Mouse (Mus musculus) CH12.LX (cell line): ENCODE results near the gene Cacng6. TPM values are rescaled to one million over a fixed set of nuclear protein-coding genes. Genes with fewer than 3 reads are reported as not detected.

Experiments
- DNase-seq: peaks from one replicate; pipeline ENCODE4 v3.0.0-alpha.2; 2013; ENCODE audit errors: extremely low read depth
- H3K27ac ChIP-seq: 2 replicates; pipeline ENCODE4 v1.5.1; 2012; ENCODE audit warnings: low read depth, mild to moderate bottlenecking, control low read depth, moderate library complexity; ENCODE audit not compliant: insufficient read depth
- H3K27me3 ChIP-seq: replicated peaks from 2 replicates; pipeline ENCODE3; 2012; ENCODE audit warnings: inconsistent platforms
- H3K36me3 ChIP-seq, 2 experiments: replicated peaks in 1 of 2; 2 replicates each; pipeline versions ENCODE3 to v1.6.1; 2012; ENCODE audit warnings: inconsistent platforms in 1 of 2, low read length in 1 of 2, mild to moderate bottlenecking in 1 of 2, mixed read lengths in 1 of 2, moderate library complexity in 1 of 2; ENCODE audit not compliant: control insufficient read depth in 1 of 2, insufficient read depth in 1 of 2
- H3K4me1 ChIP-seq, 2 experiments: 2 replicates each; pipeline ENCODE4 v1.6.1; 2012; ENCODE audit warnings: inconsistent platforms in 1 of 2, moderate library complexity in 1 of 2; ENCODE audit not compliant: insufficient read depth in 2 of 2, control insufficient read depth in 1 of 2
- H3K4me2 ChIP-seq: 2 replicates; pipeline ENCODE4 v1.6.1; 2012; ENCODE audit warnings: low read depth, mild to moderate bottlenecking, control low read depth; ENCODE audit not compliant: poor library complexity, insufficient read depth, severe bottlenecking
- H3K4me3 ChIP-seq, 3 experiments: fragments of 150-350 bp in 1 of 3; sonication (generic) in 1 of 3; replicated peaks in 1 of 3; 2 replicates each; pipeline versions ENCODE3 to v1.5.1; 2011 to 2012; ENCODE audit warnings: low read depth in 2 of 3, low read length in 2 of 3, mild to moderate bottlenecking in 2 of 3, moderate library complexity in 2 of 3, control low read depth in 1 of 3, improper control_type of control experiment in 1 of 3, inconsistent platforms in 1 of 3, mixed read lengths in 1 of 3; ENCODE audit not compliant: poor library complexity in 1 of 3
- H3K79me2 ChIP-seq: replicated peaks from 2 replicates; pipeline ENCODE4 v1.6.1; 2012; ENCODE audit warnings: mild to moderate bottlenecking, moderate library complexity; ENCODE audit not compliant: control insufficient read depth, poor library complexity, insufficient read depth, severe bottlenecking; ENCODE audit errors: extremely low read depth
- H3K9ac ChIP-seq: 2 replicates; pipeline ENCODE4 v1.6.1; 2012; ENCODE audit warnings: low read depth, mild to moderate bottlenecking, control low read depth, moderate library complexity; ENCODE audit not compliant: insufficient read depth
- H3K9me3 ChIP-seq: replicated peaks from 2 replicates; pipeline ENCODE3; 2012; ENCODE audit warnings: low read length, inconsistent platforms, mixed read lengths
- BHLHE40 ChIP-seq: IDR thresholded peaks from 2 replicates; pipeline ENCODE4 v1.6.1; 2011; ENCODE audit warnings: mild to moderate bottlenecking, low read depth, low read length, improper control_type of control experiment
- CTCF ChIP-seq, 2 experiments: IDR thresholded peaks in 1 of 2; conservative IDR thresholded peaks in 1 of 2; 2 replicates each; pipeline ENCODE4 v1.5.1; 2011 to 2012; ENCODE audit warnings: low read depth in 2 of 2, low read length in 2 of 2, improper control_type of control experiment in 1 of 2, inconsistent platforms in 1 of 2, mild to moderate bottlenecking in 1 of 2, moderate library complexity in 1 of 2
- JUND ChIP-seq: conservative IDR thresholded peaks from 2 replicates; pipeline ENCODE4 v1.6.1; 2011; ENCODE audit warnings: low read depth, low read length, improper control_type of control experiment
- MAX ChIP-seq: IDR thresholded peaks from 2 replicates; pipeline ENCODE4 v1.6.1; 2011; ENCODE audit warnings: low read length, improper control_type of control experiment
- MAZ ChIP-seq: IDR thresholded peaks from 2 replicates; pipeline ENCODE4 v1.6.1; 2012; ENCODE audit warnings: low read depth, mild to moderate bottlenecking, inconsistent platforms, low read length, improper control_type of control experiment, moderate library complexity
- MEF2A ChIP-seq: IDR thresholded peaks from 2 replicates; pipeline ENCODE4 v1.6.1; 2014; ENCODE audit warnings: low read depth, mild to moderate bottlenecking, inconsistent platforms, low read length, improper control_type of control experiment, borderline replicate concordance
- NELFE ChIP-seq: IDR thresholded peaks from 2 replicates; pipeline ENCODE4 v1.6.1; 2011; ENCODE audit warnings: low read depth, low read length, improper control_type of control experiment
- NRF1 ChIP-seq: IDR thresholded peaks from 2 replicates; pipeline ENCODE4 v1.6.1; 2014; ENCODE audit warnings: low read depth, mild to moderate bottlenecking, inconsistent platforms, low read length, improper control_type of control experiment, moderate library complexity
- POLR2A ChIP-seq: IDR thresholded peaks from 2 replicates; pipeline ENCODE4 v1.6.1; 2011; ENCODE audit warnings: low read depth, mild to moderate bottlenecking, improper control_type of control experiment, low read length
- POLR2AphosphoS2 ChIP-seq: IDR thresholded peaks from 2 replicates; pipeline ENCODE4 v1.6.1; 2011; ENCODE audit warnings: low read depth, low read length, improper control_type of control experiment
- RAD21 ChIP-seq: IDR thresholded peaks from 2 replicates; pipeline ENCODE4 v1.6.1; 2011; ENCODE audit warnings: low read depth, mild to moderate bottlenecking, low read length, improper control_type of control experiment, moderate library complexity
- RCOR1 ChIP-seq: conservative IDR thresholded peaks from 2 replicates; pipeline ENCODE4 v1.6.1; 2012; ENCODE audit warnings: low read depth, mild to moderate bottlenecking, inconsistent platforms, low read length, improper control_type of control experiment
- SMC3 ChIP-seq: IDR thresholded peaks from 2 replicates; pipeline ENCODE4 v1.6.1; 2011; ENCODE audit warnings: low read depth, low read length, improper control_type of control experiment
- TCF12 ChIP-seq: IDR thresholded peaks from 2 replicates; pipeline ENCODE4 v1.6.1; 2014; ENCODE audit warnings: low read depth, mild to moderate bottlenecking, inconsistent platforms, low read length, improper control_type of control experiment
- UBTF ChIP-seq: IDR thresholded peaks from 2 replicates; pipeline ENCODE4 v1.6.1; 2012; ENCODE audit warnings: low read depth, mild to moderate bottlenecking, inconsistent platforms, low read length, improper control_type of control experiment, moderate library complexity
- ZC3H11A ChIP-seq: IDR thresholded peaks from 2 replicates; pipeline ENCODE4 v1.6.1; 2012; ENCODE audit warnings: low read depth, mild to moderate bottlenecking, inconsistent platforms, low read length, improper control_type of control experiment
- ZKSCAN1 ChIP-seq: IDR thresholded peaks from 2 replicates; pipeline ENCODE4 v1.6.1; 2012; ENCODE audit warnings: low read depth, inconsistent platforms, low read length, improper control_type of control experiment, borderline replicate concordance
- ZNF384 ChIP-seq: IDR thresholded peaks from 2 replicates; pipeline ENCODE4 v1.6.1; 2012; ENCODE audit warnings: low read depth, low read length, improper control_type of control experiment, inconsistent platforms
- dilution Hi-C: fragments of 300-500 bp; cut with MboI; formaldehyde crosslinking; loops from 2 replicates; pipeline ENCODE4 v1.14.3; 2020; ENCODE audit warnings: low sequenced_read_pairs; ENCODE audit not compliant: extremely low pct_unique_long_range_greater_than_20kb, extremely low pct_ligation_motif_present
- in situ Hi-C: fragments of 300-500 bp; cut with MboI; formaldehyde crosslinking; loops from 3 replicates; pipeline ENCODE4 v1.14.3; 2019; ENCODE audit warnings: low sequenced_read_pairs, low pct_ligation_motif_present, low pct_unique_long_range_greater_than_20kb, mixed read lengths
- polyA plus RNA-seq: library from polyadenylated mRNA; unstranded; fragments of >175 nt; gene quantifications from 2 replicates; pipeline ENCODE4 v1.2.1, GENCODE M21; 2012; ENCODE audit warnings: low read depth; ENCODE audit not compliant: insufficient read length
- total RNA-seq, 2 experiments: library from RNA; depleted of rRNA; stranded (reverse); fragments of 300-350 nt in 1 of 2; fragments of >200 nt in 1 of 2; gene quantifications; 2 replicates each; pipeline ENCODE4 v1.2.3; 2012 to 2014

Cacng6 gene
- total and polyA plus RNA-seq, 3 experiments = not detected

DNA sequence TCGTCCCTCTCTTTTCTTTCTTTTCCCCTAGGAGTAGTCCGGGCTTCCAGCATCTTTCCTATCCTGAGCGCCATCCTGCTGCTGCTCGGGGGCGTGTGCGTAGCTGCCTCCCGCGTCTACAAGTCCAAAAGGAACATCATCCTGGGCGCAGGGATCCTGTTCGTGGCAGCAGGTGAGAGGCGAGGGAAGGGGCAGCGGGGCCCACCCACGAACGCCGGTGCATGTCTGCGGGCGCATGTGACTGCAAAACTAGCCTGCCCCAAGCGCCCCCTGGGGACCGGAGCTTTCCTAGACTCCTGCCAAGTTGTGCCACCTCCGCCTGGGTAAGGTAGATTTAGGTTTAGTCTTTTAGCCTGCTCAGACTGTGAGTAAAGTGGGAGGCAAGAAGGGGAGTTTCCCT, 12.0 kb upstream of the Cacng6 start:
- H3K36me3 ChIP-seq = peaks cover 5 to 31% of the 10 kb centered on the region in 2 experiments
- in situ Hi-C loops (loop anchor here (5.0 kb wide), 1 partner anchor 35 kb away; no protein-coding TSS in a partner anchor), dilution Hi-C loops (no loop called here)
- peak overlapping the region; percentile 46; the same call in 1 of the 2 replicates for H3K9ac ChIP-seq
- peak; percentile 58 for DNase-seq
- H3K27ac ChIP-seq = no peak overlapping the region
- peaks cover 12% of the 10 kb centered on the region for H3K9me3 ChIP-seq
- TF ChIP-seq ZKSCAN1 = no peak
- peak in 1 of 2 experiments; percentile 61; a peak in 2 of 4 replicates for TF ChIP-seq CTCF (conservative IDR thresholded peaks at IDR 0.05 in 1 of 2, IDR thresholded peaks at IDR 0.05 in 1 of 2; ENCODE audit: low read depth in 2 of 2, low read length in 2 of 2)
- no peak for TF ChIP-seq NRF1
- peak; percentile 36; the same call in 1 of the 2 replicates for TF ChIP-seq TCF12
- peak; percentile 61 for TF ChIP-seq BHLHE40
- no peak for TF ChIP-seq NELFE
- peak; percentile 14 for TF ChIP-seq RAD21
- TF ChIP-seq MAZ = no peak
- no peak for TF ChIP-seq RCOR1
- TF ChIP-seq ZNF384 = no peak
- TF ChIP-seq JUND = no peak
- no peak for TF ChIP-seq UBTF
- TF ChIP-seq POLR2A = no peak
- peak; percentile 52; the same call in 1 of the 2 replicates for TF ChIP-seq MAX
- TF ChIP-seq SMC3 = peak; percentile 49
- TF ChIP-seq POLR2AphosphoS2 = no peak
- H3K27me3 ChIP-seq = no peaks in the 10 kb centered on the region
- no peaks in the 10 kb centered on the region for H3K79me2 ChIP-seq
- peak overlapping the region in 2 of 3 experiments; percentile 62 to 67 for H3K4me3 ChIP-seq
- H3K4me2 ChIP-seq = peak overlapping the region; percentile 87
- peaks cover 0 to 32% of the 10 kb centered on the region in 2 experiments; a peak in 2 of 4 replicates for H3K4me1 ChIP-seq

DNA sequence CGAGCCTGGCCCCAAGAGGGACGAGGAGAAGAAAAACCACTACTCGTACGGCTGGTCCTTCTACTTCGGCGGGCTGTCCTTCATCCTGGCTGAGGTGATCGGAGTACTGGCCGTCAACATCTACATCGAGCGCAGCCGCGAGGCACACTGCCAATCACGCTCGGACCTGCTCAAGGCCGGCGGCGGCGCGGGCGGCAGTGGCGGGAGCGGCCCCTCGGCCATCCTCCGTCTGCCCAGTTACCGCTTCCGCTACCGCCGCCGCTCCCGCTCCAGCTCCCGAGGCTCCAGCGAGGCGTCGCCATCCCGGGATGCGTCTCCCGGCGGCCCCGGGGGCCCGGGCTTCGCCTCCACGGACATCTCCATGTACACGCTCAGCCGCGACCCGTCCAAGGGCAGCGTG, 9.1 kb upstream of the Cacng6 start:
- no peak overlapping the region for H3K4me3 ChIP-seq
- no peaks in the 10 kb centered on the region for H3K27me3 ChIP-seq
- H3K79me2 ChIP-seq = no peaks in the 10 kb centered on the region
- H3K4me1 ChIP-seq = peaks cover 0 to 18% of the 10 kb centered on the region in 2 experiments; a peak in 2 of 4 replicates
- no peak for DNase-seq
- no peak overlapping the region for H3K9ac ChIP-seq
- in situ Hi-C loops (loop anchor here (5.0 kb wide), 1 partner anchor 32 kb away; no protein-coding TSS in a partner anchor), dilution Hi-C loops (no loop called here)
- H3K4me2 ChIP-seq = no peak overlapping the region
- H3K9me3 ChIP-seq = peaks cover 12% of the 10 kb centered on the region
- H3K27ac ChIP-seq = no peak overlapping the region
- TF ChIP-seq ZC3H11A = no peak
- TF ChIP-seq NRF1 = no peak
- TF ChIP-seq UBTF = no peak
- no peak for TF ChIP-seq POLR2AphosphoS2
- no peak for TF ChIP-seq MEF2A
- H3K36me3 ChIP-seq = peaks cover 5 to 31% of the 10 kb centered on the region in 2 experiments
